Mouse (Mus musculus): ENCODE results near the gene Hddc3.

DNA sequence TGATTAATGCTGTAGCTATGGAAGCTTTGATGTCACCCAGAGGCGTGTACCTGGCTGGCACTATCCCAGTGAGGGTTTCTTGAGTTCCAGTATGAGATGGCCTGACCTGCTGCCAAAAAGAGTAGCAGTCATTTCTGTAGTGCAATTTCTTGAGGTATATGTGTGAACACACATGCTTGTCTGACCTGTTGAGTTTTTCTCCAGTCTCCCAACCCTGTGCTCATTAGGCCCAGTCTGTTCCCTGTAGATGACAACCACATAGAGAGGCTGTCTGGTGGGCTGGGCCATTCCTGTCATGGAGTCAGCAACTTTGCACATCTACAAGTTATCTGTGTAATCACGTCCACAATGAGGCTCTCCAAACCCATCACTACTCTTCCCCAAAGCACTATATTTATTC lies 27.2 kb upstream of the Hddc3 start:
- TF ChIP-seq CTCF (IDR thresholded peaks at IDR 0.05; ENCODE audit: extremely low read depth, insufficient read length, insufficient replicate concordance, low read depth, low read length) (no peak), POLR2A (IDR thresholded peaks at IDR 0.05; ENCODE audit: low read depth, low read length) (no peak)

All from small intestine, adult 2 months (tissue).